Mouse (Mus musculus) hindbrain, embryonic 12.5 days (tissue): ENCODE results near the gene Tbc1d10c. TPM values are rescaled to one million over a fixed set of nuclear protein-coding genes. Genes with fewer than 3 reads are reported as not detected.
A peak's percentile ranks its signal among the peaks of the same experiment; 100 is the strongest.

ENCODE experiments used
- ATAC-seq: fragments of 200-750 bp; cut with Nextera tagmentation; 2 replicates; pipeline ENCODE4 v1.8.0; 2017; ENCODE audit warnings: moderate TSS enrichment; ENCODE audit not compliant: low FRiP score
- H3K27ac ChIP-seq: fragments of 300-500 bp; sonication (generic); 2 replicates; pipeline ENCODE4 v1.5.1; 2016; ENCODE audit warnings: mild to moderate bottlenecking
- H3K27me3 ChIP-seq: fragments of 300-500 bp; sonication (generic); 2 replicates; pipeline ENCODE4 v1.6.1; 2016; ENCODE audit warnings: mild to moderate bottlenecking
- H3K36me3 ChIP-seq: fragments of 300-500 bp; sonication (generic); 2 replicates; pipeline ENCODE4 v1.6.1; 2016; ENCODE audit warnings: mild to moderate bottlenecking
- H3K4me1 ChIP-seq: fragments of 300-500 bp; sonication (generic); 2 replicates; pipeline ENCODE4 v1.6.1; 2016
- H3K4me2 ChIP-seq: fragments of 300-500 bp; sonication (generic); replicated peaks from 2 replicates; pipeline ENCODE4 v1.6.1; 2016; ENCODE audit warnings: mild to moderate bottlenecking
- H3K4me3 ChIP-seq: fragments of 300-500 bp; sonication (generic); 2 replicates; pipeline ENCODE4 v1.5.1; 2016; ENCODE audit warnings: mild to moderate bottlenecking
- H3K9ac ChIP-seq: fragments of 300-500 bp; sonication (generic); 2 replicates; pipeline ENCODE4 v1.6.1; 2016; ENCODE audit warnings: mild to moderate bottlenecking, moderate library complexity
- H3K9me3 ChIP-seq: fragments of 300-500 bp; sonication (generic); replicated peaks from 2 replicates; pipeline ENCODE4 v1.6.1; 2016; ENCODE audit warnings: mild to moderate bottlenecking
- WGBS: fragments of 180-500 bp; shearing (Covaris S2); methylation state at CpG from one replicate; pipeline ENCODE4 v1.1.7; 2016; 5-methylcytosine and 5-hydroxymethylcytosine counted together
- polyA plus RNA-seq: library from polyadenylated mRNA; unstranded; fragments of >200 nt; fragmentation: Nextera tagmentation; extraction: Ambion mirVana; gene quantifications from 2 replicates; pipeline ENCODE4 v1.2.1, GENCODE M21; 2016

Tbc1d10c gene
- polyA plus RNA-seq, 1 experiment from 2014 or later: 0.58 TPM

DNA sequence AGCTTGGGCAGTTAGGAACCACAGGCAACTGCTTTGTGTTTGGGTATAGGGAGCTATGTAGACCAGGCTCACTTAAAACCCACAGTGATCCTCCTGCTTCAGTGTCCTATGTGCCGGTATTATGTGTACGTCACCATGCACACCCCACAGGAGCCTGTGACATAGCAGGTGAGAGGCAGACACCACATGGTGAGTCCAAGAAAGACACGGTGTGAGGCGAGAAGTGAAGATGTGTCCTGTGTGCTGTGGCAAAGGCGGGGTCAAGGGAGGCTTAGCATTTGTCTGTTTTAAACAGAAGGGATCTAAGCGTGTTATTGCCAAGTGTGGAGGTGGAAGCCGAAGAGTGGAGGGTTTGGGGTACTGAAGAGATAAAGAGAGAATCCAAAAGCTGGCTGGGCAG is 35.7 kb upstream of the Tbc1d10c start:
- H3K27me3 ChIP-seq: peaks cover 24% of the 10 kb centered on the region
- peaks cover 4% of the 10 kb centered on the region; the same call in 1 of the 2 replicates for H3K4me1 ChIP-seq
- no peaks in the 10 kb centered on the region for H3K9me3 ChIP-seq
- H3K27ac ChIP-seq: no peak overlapping the region
- H3K36me3 ChIP-seq: no peaks in the 10 kb centered on the region
- no peak overlapping the region for H3K9ac ChIP-seq
- no peak overlapping the region for H3K4me3 ChIP-seq
- H3K4me2 ChIP-seq: no peak overlapping the region
- WGBS: 92% methylated on average over 7 of the region's 7 CpGs
- ATAC-seq: no peak

DNA sequence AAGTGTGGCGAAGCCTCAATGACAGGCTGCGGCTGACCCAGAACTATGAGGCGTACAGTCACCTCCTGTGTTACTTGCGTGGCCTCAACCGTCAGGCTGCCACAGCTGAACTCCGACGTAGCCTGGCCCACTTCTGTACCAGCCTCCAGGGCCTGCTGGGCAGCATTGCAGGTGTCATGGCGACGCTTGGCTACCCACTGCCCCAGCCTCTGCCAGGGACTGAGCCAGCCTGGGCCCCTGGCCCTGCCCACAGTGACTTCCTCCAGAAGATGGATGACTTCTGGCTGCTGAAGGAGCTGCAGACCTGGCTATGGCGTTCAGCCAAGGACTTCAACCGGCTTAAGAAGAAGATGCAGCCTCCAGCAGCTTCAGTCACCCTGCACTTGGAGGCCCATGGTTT is 31.1 kb upstream of the Tbc1d10c start:
- H3K36me3 ChIP-seq: no peaks in the 10 kb centered on the region
- no peak overlapping the region for H3K4me2 ChIP-seq
- no peak for ATAC-seq
- H3K27me3 ChIP-seq: peaks cover 34% of the 10 kb centered on the region
- peaks cover 13% of the 10 kb centered on the region; the same call in 1 of the 2 replicates for H3K4me1 ChIP-seq
- H3K27ac ChIP-seq: no peak overlapping the region
- H3K4me3 ChIP-seq: no peak overlapping the region
- no peaks in the 10 kb centered on the region for H3K9me3 ChIP-seq
- no peak overlapping the region for H3K9ac ChIP-seq
- 80% methylated on average over 11 of the region's 11 CpGs for WGBS

DNA sequence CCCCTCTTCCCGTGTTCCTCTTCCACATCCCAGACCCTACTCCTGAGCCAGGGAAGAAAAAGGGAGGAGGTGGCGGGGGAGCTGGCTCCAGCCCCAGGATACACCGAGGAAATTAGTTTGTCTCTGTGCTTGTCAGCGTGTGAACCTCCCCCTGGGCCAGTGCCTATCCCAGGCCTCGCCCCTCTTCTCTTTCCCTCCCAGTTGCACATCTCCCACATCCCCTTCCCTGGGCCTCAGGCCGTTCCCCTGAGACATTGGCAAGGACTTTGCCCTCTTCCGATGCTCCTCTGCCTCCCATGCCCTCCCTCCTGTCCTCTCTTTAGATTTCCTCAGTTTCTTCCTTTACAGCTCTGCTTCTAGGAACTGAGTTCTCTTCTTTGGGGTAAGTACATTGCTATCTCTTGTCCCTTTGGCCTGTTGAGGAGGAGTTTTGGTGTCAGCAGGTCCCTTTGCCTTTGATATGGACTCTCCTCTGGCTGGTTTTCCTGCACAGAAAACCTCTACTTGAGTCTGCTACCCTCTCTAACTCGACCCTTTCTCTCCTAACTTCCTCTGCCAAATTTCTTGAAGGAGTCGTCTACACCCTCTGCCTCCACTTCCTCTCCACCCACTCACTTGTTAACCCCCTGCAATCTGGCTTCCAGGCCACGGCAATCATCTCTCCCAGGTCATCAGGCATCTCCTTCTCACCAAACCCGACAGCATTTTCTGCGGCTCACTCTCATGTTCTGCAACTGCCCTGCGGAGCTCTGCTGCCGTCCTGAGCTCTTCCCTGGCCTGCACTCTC is 30.1 kb upstream of the Tbc1d10c start:
- no peaks in the 10 kb centered on the region for H3K36me3 ChIP-seq
- H3K4me1 ChIP-seq: peaks cover 18% of the 10 kb centered on the region; the same call in 1 of the 2 replicates
- H3K27ac ChIP-seq: no peak overlapping the region
- no peaks in the 10 kb centered on the region for H3K9me3 ChIP-seq
- H3K27me3 ChIP-seq: peaks cover 44% of the 10 kb centered on the region
- no peak overlapping the region for H3K4me2 ChIP-seq
- WGBS: 50% methylated on average over 14 of the region's 14 CpGs
- no peak for ATAC-seq
- no peak overlapping the region for H3K9ac ChIP-seq
- no peak overlapping the region for H3K4me3 ChIP-seq

DNA sequence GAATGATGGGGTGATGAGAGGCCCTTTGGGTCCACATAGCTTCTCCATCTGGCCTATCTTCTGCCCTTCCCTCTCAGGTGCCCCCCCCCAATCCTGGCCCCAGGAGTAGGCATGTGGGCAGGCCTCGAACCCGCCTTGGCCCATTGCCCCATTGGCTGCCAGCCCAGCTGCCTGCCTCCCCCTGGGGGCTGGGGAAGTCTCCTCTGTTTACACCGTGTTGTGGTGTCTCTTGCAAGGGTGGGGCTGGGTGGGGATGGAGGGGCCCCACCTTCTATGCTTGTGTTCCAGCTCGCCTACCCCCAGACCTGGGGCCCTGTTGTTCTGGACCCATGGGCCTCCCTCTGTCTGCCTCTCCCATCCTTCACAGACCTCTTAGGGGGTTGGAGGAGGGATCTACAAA is 29.3 kb upstream of the Tbc1d10c start:
- no peaks in the 10 kb centered on the region for H3K9me3 ChIP-seq
- no peak overlapping the region for H3K4me3 ChIP-seq
- no peaks in the 10 kb centered on the region for H3K36me3 ChIP-seq
- H3K27me3 ChIP-seq: peaks cover 52% of the 10 kb centered on the region
- peaks cover 24% of the 10 kb centered on the region for H3K4me1 ChIP-seq
- 57% methylated on average over 4 of the region's 4 CpGs for WGBS
- no peak overlapping the region for H3K4me2 ChIP-seq
- H3K27ac ChIP-seq: no peak overlapping the region
- no peak overlapping the region for H3K9ac ChIP-seq
- ATAC-seq: no peak

DNA sequence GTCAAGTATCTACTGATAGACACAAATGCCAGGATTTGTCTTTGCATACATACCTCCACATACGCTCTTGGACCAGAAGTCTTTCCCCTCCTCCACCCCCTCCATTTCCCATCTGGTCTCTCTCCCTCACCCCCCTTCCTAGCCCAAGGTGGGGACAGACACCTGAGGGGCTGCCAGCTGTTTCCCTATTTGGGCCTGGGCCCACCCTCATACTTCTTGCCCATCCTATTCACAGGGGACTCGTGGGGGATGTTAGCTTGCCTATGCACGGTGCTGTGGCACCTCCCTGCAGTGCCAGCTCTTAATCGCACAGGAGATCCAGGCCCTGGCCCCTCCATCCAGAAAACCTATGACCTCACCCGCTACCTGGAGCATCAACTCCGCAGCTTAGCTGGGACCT is 28.9 kb upstream of the Tbc1d10c start:
- 88% methylated on average over 6 of the region's 6 CpGs for whole genome bisulfite sequencing
- Histone ChIP-seq H3K4me3 (no peak overlapping the region), H3K36me3 (no peaks in the 10 kb centered on the region), H3K4me2 (no peak overlapping the region), H3K9me3 (no peaks in the 10 kb centered on the region), H3K27ac (no peak overlapping the region), H3K27me3 (peaks cover 56% of the 10 kb centered on the region), H3K4me1 (peaks cover 29% of the 10 kb centered on the region), H3K9ac (no peak overlapping the region)
- no peak for ATAC-seq

DNA sequence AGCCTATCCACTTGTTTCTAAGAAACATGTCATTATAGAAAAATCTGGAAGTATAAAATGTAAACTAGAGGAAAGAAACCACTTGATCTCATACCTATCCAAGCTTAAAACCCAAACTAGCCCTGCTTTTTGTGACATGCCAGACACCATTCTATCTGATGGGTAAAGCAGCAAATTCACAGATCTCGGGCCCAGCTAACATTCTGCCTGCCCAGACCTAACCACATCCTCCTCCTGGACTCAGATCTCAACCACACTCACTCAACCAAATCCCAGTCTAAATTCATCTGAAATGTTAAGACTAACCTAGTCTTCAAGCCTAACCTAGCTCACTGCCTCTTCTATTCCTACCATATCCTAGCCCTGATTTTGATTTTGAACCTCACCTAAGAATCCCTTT is 27.7 kb upstream of the Tbc1d10c start:
- Histone ChIP-seq H3K4me3 (no peak overlapping the region), H3K9ac (no peak overlapping the region), H3K4me2 (no peak overlapping the region), H3K27ac (no peak overlapping the region), H3K27me3 (peaks cover 68% of the 10 kb centered on the region), H3K4me1 (peaks cover 40% of the 10 kb centered on the region), H3K36me3 (no peaks in the 10 kb centered on the region), H3K9me3 (no peaks in the 10 kb centered on the region)
- no peak for ATAC-seq
- WGBS: 79% methylated on average over 1 of the region's 1 CpGs

DNA sequence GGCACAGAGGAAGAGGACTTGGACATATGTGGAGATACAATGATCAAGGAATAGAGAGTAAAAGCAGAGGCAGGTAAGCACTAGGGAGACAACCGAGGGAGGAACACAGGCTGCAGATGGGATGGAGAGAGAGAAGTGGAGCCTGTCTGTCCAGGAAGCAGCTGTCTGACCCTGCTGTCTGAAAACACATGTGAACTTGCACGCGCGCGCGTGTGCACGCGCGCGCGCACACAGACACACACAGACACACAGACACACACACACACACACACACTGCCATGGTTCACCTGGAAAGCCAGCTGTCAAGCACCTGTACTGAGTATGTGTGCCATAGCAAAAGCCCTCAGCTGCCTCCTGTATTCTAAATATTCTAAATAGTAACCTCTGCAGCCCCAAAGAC is 27.2 kb upstream of the Tbc1d10c start:
- H3K9ac ChIP-seq: no peak overlapping the region
- no peak overlapping the region for H3K27ac ChIP-seq
- H3K4me2 ChIP-seq: no peak overlapping the region
- peaks cover 45% of the 10 kb centered on the region for H3K4me1 ChIP-seq
- H3K4me3 ChIP-seq: no peak overlapping the region
- peaks cover 73% of the 10 kb centered on the region for H3K27me3 ChIP-seq
- H3K36me3 ChIP-seq: no peaks in the 10 kb centered on the region
- ATAC-seq: no peak
- 87% methylated on average over 10 of the region's 11 CpGs for WGBS
- no peaks in the 10 kb centered on the region for H3K9me3 ChIP-seq

DNA sequence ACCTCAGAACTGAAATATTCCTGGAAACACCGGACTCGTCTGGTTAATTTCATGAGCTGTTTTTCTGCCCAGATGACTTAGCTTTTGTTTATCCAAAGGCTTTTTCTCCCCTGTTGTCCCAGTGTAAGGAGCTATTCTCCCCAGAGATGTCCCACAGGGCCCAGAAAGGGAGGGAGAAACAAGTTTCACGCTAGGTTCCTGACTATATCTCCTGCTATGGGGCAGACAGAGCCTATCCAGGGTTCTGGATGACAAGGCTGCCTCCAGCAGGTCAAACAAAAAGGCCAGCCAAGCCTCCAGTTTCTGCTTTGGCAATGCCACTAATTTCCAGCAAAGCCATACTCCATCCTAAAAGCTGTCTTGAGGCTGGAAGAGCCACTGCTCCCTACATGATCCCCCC is 26.8 kb upstream of the Tbc1d10c start:
- H3K4me1 ChIP-seq: peaks cover 48% of the 10 kb centered on the region
- H3K9me3 ChIP-seq: no peaks in the 10 kb centered on the region
- no peaks in the 10 kb centered on the region for H3K36me3 ChIP-seq
- 51% methylated on average over 3 of the region's 3 CpGs for WGBS
- no peak for ATAC-seq
- H3K27me3 ChIP-seq: peaks cover 77% of the 10 kb centered on the region
- H3K27ac ChIP-seq: no peak overlapping the region
- H3K4me3 ChIP-seq: no peak overlapping the region
- no peak overlapping the region for H3K9ac ChIP-seq
- H3K4me2 ChIP-seq: no peak overlapping the region

DNA sequence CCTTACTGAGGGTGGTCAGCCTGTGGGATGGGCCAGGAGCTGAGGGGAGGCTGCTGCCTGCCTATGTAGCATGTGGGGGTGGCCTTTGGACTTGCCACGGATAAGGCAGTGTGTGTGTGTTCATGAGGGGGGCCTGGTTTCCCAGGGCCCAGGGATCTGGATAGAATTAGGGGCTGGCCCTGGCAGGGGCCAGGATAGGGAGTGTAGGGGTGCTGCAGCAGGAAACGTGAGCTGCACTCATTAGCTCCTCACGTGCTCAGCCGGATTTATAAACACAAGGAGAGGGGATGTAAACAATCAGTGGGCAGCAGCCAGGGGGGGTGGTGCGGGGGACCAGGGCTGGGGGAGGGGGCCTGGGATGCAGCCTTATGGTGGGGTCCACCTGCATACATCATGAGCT is 26.1 kb upstream of the Tbc1d10c start:
- peaks cover 82% of the 10 kb centered on the region for H3K27me3 ChIP-seq
- no peak overlapping the region for H3K9ac ChIP-seq
- 0 out of 2 replicates have a peak overlapping the region, but pooled peaks have one; percentile 0 for H3K4me2 ChIP-seq
- ATAC-seq: no peak
- no peak overlapping the region for H3K27ac ChIP-seq
- H3K9me3 ChIP-seq: no peaks in the 10 kb centered on the region
- H3K4me1 ChIP-seq: peaks cover 55% of the 10 kb centered on the region
- 4% methylated on average over 5 of the region's 5 CpGs for WGBS
- no peaks in the 10 kb centered on the region for H3K36me3 ChIP-seq
- H3K4me3 ChIP-seq: no peak overlapping the region

DNA sequence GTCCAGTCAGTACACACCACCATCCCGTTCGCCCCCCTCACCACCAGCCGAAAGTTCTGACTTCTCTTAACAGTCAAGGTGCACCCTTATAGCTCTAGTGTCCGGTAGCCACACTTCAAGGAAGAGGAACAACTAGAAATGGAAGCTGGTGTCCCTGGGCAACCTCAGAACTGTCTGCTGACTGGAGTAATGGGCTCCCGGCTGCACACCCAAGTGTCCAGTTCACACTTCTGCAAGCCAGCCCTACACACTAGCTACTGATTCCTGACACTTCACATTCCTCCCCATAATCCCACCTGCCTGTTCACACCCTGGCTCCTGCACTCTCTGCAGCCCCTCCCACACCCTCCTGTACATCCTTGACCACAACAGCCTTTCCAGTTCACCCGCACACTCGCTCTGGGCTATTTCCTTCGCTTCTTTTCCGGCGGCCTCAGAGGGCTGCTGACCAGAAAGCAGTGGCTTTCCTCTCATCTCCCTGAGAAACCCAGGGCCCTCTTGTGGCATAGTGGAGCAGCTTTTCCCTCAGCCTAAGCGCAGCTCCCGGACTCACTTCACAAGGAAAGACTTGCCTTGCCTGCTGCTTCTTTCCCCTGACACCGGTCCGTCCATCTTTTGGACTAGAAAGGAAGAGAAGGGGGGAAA is 25.1 kb upstream of the Tbc1d10c start:
- 24% methylated on average over 14 of the region's 14 CpGs for WGBS
- Histone ChIP-seq H3K27me3 (peaks cover 84% of the 10 kb centered on the region), H3K4me3 (no peak overlapping the region), H3K4me1 (peaks cover 57% of the 10 kb centered on the region), H3K9me3 (no peaks in the 10 kb centered on the region), H3K9ac (no peak overlapping the region), H3K27ac (no peak overlapping the region), H3K36me3 (no peaks in the 10 kb centered on the region), H3K4me2 (peak overlapping the region; percentile 34)
- no peak for ATAC-seq

DNA sequence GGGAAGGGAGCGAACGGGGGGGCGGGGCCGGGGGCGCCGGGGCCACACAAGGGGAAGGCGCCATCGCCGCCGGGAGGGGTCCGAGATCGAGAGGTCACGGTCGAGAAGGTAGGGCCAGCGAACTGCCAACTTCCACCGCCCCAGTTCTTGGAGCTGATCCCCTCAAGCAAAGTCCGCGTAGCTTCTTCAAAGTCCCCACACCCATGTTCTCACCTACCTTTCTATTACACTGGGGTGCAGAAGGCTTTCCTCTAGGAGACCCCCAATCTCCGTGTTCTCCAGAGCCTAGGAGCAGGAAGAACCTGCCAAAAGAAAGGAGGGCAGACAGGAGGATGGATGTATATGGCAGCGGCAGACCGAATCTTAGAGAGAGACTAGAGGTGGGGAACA is 24.4 kb upstream of the Tbc1d10c start:
- Histone ChIP-seq H3K27ac (no peak overlapping the region), H3K4me2 (peak overlapping the region; percentile 96), H3K4me1 (peaks cover 50% of the 10 kb centered on the region), H3K4me3 (peak overlapping the region; percentile 63), H3K9me3 (no peaks in the 10 kb centered on the region), H3K27me3 (peaks cover 84% of the 10 kb centered on the region), H3K36me3 (no peaks in the 10 kb centered on the region), H3K9ac (peak overlapping the region; percentile 78)
- no peak for ATAC-seq
- 3% methylated on average over 14 of the region's 21 CpGs for WGBS

DNA sequence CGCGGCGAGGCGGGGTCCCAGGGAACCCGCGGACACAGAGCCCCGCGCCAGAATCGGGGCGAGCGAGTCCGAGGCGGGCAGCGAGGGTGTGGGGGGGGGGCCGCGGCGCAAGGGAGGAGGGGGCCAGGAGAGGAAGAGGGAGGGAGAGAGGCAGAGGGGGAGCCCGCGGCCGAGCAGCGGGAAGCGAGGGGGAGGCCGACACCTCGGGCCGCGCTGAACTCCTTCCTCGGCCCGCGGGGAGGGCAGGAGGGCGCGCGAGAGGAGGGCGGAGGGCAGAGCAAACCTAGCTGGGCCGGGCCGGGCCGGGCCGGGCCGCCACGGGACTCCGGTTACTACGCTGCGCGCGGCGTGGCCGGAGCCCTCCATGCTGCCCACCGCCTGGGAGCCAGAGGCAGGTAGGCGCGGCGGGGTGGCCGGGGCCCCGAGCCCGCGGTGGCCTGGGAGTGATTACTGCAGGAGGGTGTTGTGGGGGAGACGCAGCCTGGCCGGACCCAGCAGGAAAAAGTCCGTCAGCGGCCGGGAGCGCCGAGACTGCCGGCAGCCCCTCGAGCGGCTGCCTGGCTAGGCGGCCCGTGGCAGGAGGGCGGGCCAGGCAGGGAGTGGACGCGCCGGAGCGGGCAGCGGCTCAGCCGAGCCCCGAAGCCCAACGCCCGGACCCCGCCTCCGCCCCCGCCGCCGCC is 23.8 kb upstream of the Tbc1d10c start:
- Histone ChIP-seq H3K36me3 (no peaks in the 10 kb centered on the region), H3K9ac (peak overlapping the region; percentile 78), H3K27me3 (peaks cover 79% of the 10 kb centered on the region), H3K9me3 (no peaks in the 10 kb centered on the region), H3K4me2 (peak overlapping the region; percentile 96), H3K27ac (0 out of 2 replicates have a peak overlapping the region, but pooled peaks have one; percentile 40), H3K4me3 (peak overlapping the region; percentile 63), H3K4me1 (peaks cover 46% of the 10 kb centered on the region)
- under 1% methylated on average over 55 of the region's 81 CpGs for WGBS
- peak; percentile 24 for ATAC-seq
